Comparison of ENCODE assay signal across 27 mouse cellular contexts in the genomic region with DNA sequence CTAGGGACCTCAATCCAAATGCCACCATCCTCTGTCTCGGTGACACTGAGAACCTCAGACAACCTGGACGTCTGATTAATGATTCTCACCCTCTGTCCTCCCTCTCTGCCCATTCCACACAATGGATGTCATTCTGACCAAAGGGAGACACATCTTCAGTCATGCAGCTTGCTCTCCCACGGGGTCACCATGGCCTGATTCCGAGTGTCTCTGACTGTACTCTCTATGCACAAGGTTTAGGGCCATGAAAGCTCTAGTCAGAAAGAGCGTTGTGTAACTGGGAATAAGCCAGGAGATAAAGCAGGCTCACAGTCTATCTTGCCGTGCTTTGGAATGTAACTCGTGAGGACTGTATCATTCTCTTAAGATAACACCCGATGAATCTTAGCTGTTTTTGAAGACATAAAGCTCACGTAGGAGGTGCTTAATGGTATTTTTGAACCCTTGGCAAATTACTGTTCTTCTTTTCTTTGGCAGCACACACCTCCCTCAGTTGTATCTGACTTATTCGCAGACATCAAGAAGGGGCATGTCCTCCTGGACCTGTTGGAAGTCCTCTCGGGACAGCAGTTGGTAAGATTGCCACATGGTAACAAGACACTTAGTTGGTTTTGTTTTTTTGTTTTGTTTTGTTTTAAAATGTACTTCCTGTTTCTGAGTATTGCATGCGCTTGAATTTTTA.
DNase-seq lines count a peak whose midpoint lies in the region; ATAC-seq lines count a peak whose summit lies in the region.
"Had no signal": no experiment of that assay in that cellular context is flagged by ENCODE, and none has a peak within 500 bp of the region (broad histone marks: within the 10 kb centered on the region; RNA-seq: fewer than 3 reads in every experiment).

No protein-coding gene starts in this region.

- no peak overlapping the region for H3K4me3 ChIP-seq in heart, embryonic 10.5 days
- H3K4me3 ChIP-seq in heart, embryonic 16.5 days (ENCODE audit: low read length), result no peak overlapping the region
- H3K4me3 ChIP-seq: embryonic facial prominence, embryonic 12.5 days; gastrocnemius, adult 2 months; hindbrain, embryonic 12.5 days; limb, embryonic 13.5 days had no signal

- no peaks in the 10 kb centered on the region for H3K9me3 ChIP-seq in heart, embryonic 10.5 days
- no peaks in the 10 kb centered on the region for H3K9me3 ChIP-seq in heart, embryonic 16.5 days (replicated peaks; ENCODE audit: control insufficient read depth, low read length)
- H3K9me3 ChIP-seq: embryonic facial prominence, embryonic 12.5 days; G1E; hindbrain, embryonic 12.5 days; limb, embryonic 13.5 days had no signal

- peak overlapping the region; percentile 7; the same call in 1 of the 2 replicates for H3K9ac ChIP-seq in heart, embryonic 16.5 days (ENCODE audit: low read length)
- H3K9ac ChIP-seq: embryonic facial prominence, embryonic 12.5 days; hindbrain, embryonic 12.5 days; limb, embryonic 13.5 days had no signal

- peaks cover 22% of the 10 kb centered on the region for H3K4me1 ChIP-seq in heart, embryonic 10.5 days
- H3K4me1 ChIP-seq in heart, embryonic 16.5 days (ENCODE audit: control insufficient read depth, insufficient read depth, low read length), result peaks cover 29% of the 10 kb centered on the region

- 42% methylated on average over 12 of the region's 12 CpGs for WGBS in heart, embryonic 10.5 days
- 35% methylated on average over 12 of the region's 12 CpGs for WGBS in heart, embryonic 16.5 days

- H3K4me2 ChIP-seq in heart, embryonic 16.5 days (ENCODE audit: low read depth, low read length), result peak overlapping the region; percentile 17; the same call in 1 of the 2 replicates
- H3K4me2 ChIP-seq: embryonic facial prominence, embryonic 12.5 days; hindbrain, embryonic 12.5 days; limb, embryonic 13.5 days; liver, embryonic 11.5 days had no signal

- intact Hi-C loops in heart, postnatal 25 days (cut with DNase I), result no loop called here

- H3K36me3 ChIP-seq in heart, embryonic 10.5 days, result peaks cover 22% of the 10 kb centered on the region
- no peaks in the 10 kb centered on the region for H3K36me3 ChIP-seq in heart, embryonic 16.5 days (ENCODE audit: control insufficient read depth, insufficient read depth)
- H3K36me3 ChIP-seq: G1E had no signal

- peak overlapping the region; percentile 16; the same call in 1 of the 2 replicates for H3K27ac ChIP-seq in heart, embryonic 10.5 days
- peak overlapping the region; percentile 34; the same call in 1 of the 2 replicates for H3K27ac ChIP-seq in heart, embryonic 16.5 days (ENCODE audit: low read length)
- H3K27ac ChIP-seq: embryonic facial prominence, embryonic 12.5 days; gastrocnemius, adult 2 months; hindbrain, embryonic 12.5 days; kidney, postnatal 0 days; limb, embryonic 13.5 days had no signal

- H3K27me3 ChIP-seq in heart, embryonic 10.5 days (ENCODE audit: insufficient read depth, poor library complexity, severe bottlenecking), result no peaks in the 10 kb centered on the region
- no peaks in the 10 kb centered on the region for H3K27me3 ChIP-seq in heart, embryonic 16.5 days (ENCODE audit: control insufficient read depth, insufficient read depth, low read length)
- H3K27me3 ChIP-seq: embryonic facial prominence, embryonic 12.5 days; hindbrain, embryonic 12.5 days; limb, embryonic 13.5 days had no signal

- no peak for DNase-seq in heart, embryonic 10.5 days (ENCODE audit: low spot score)
- DNase-seq in heart, postnatal 25 days (ENCODE audit: low spot score), result no peak
- DNase-seq in heart, postnatal 4 days, result no peak
- peak; percentile 62 for DNase-seq in ovary, postnatal 36 days (ENCODE audit: low spot score)
- DNase-seq in ovary, postnatal 14 days (ENCODE audit: low spot score), result no peak
- no peak for DNase-seq in adrenal gland, adult 8-10 months
- DNase-seq: adrenal gland, postnatal 10 days; cerebellum, adult 8-10 months; cerebellum, postnatal 36 days; gastrocnemius, adult 2 months; gastrocnemius, postnatal 36 days; kidney, adult 8-10 months; kidney, postnatal 4 days; lung, postnatal 10 days; midbrain, embryonic 14.5 days; right cerebral cortex, postnatal 4 days; thymus, adult 18-20 months; thymus, postnatal 25 days had no signal

- peak; percentile 75 for ATAC-seq in heart, embryonic 16.5 days (replicated peaks; ENCODE audit: extremely low read depth, insufficient read depth, low FRiP score)
- ATAC-seq: forebrain, embryonic 16.5 days; intestine, embryonic 16.5 days had no signal
